Mouse (Mus musculus): ENCODE data around the gene B3galt1. TPM values are rescaled to one million over a fixed set of nuclear protein-coding genes. Genes with fewer than 3 reads are reported as not detected.
A peak's percentile ranks its signal among the peaks of the same experiment; 100 is the strongest.

Gene B3galt1
- polyA plus RNA-seq, 1 experiment from 2014 or later, result 6.5 TPM

DNA sequence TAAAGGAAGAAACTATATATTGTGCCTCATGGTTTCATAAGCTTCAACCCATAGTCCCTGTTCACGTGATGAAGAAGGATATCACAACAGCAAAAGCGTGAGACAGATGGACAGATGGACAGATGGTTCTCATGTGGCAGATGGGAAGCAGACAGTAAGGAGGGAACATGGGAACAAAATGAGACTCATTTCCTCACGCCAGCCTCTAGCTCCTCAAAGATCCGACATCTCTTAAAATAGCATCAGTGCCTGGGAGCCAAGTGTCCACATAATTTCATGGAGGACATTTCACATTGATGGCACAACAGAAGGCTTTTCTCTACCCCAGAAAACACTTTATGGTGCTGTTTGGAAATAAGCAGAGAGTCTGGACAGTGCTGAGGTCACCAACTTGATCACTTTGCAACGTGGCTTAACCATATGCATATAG lies 454.6 kb downstream of the B3galt1 start:
- no peak for ATAC-seq (replicated peaks; ENCODE audit: low FRiP score)
- Histone ChIP-seq H3K9ac (no peak overlapping the region), H3K4me1 (no peaks in the 10 kb centered on the region), H3K36me3 (no peaks in the 10 kb centered on the region), H3K4me2 (no peak overlapping the region), H3K27me3 (no peaks in the 10 kb centered on the region), H3K4me3 (replicated peaks) (no peak overlapping the region), H3K27ac (no peak overlapping the region), H3K9me3 (replicated peaks) (no peaks in the 10 kb centered on the region)
- WGBS, result 87% methylated on average over 5 of the region's 5 CpGs

DNA sequence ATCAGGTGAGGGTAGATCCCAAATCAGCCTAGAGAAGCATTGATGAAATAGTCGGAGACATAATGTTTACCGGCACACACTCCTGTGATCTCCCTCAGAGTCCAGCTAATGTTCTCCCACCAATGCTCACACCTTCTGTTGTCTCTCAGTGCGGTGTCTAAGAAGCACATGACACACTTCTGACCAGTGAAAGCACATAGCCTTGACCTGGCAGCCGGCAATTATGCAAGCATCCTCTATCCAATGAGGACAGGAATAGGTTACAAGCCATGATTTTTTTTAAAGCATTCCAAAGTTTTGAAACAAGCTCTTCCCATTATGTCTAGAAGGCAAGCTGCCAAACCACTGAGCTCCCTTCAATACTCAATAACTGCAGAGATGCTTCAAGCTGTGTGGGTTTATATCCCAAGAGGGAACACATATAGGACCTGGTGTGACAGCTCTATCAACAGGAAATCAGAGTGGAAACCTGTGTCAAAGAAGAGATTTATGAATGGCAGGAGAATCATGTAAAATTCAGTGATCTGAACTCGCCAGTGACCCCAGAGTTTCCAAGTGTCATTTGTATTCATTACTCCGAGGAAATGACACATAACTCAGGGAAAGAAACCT lies 456.0 kb downstream of the B3galt1 start:
- WGBS, result 66% methylated on average over 6 of the region's 6 CpGs
- Histone ChIP-seq H3K4me2 (no peak overlapping the region), H3K4me3 (replicated peaks) (no peak overlapping the region), H3K4me1 (no peaks in the 10 kb centered on the region), H3K27ac (no peak overlapping the region), H3K9me3 (replicated peaks) (no peaks in the 10 kb centered on the region), H3K36me3 (no peaks in the 10 kb centered on the region), H3K9ac (no peak overlapping the region), H3K27me3 (no peaks in the 10 kb centered on the region)
- peak; percentile 70 for ATAC-seq (replicated peaks; ENCODE audit: low FRiP score)

DNA sequence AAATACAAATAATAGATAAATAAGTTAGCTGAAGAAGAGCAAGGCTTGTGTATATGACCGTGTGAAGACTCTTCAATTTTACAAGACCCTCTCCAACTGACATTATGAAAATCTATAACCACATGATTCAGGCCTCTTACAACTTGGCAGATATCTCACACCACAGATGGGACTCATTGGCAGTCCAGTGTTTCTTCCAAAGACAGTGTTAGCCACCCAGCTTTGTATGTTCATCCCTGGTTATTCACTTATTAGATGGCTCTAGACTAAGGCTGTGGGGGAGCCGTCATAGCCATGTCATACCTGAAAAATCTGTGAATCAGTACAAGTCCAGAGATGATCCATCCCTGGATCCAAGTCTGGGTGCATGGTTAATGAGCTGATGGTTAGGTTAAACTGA lies 463.1 kb downstream of the B3galt1 start:
- H3K4me3 ChIP-seq (replicated peaks), result no peak overlapping the region
- H3K4me2 ChIP-seq, result no peak overlapping the region
- H3K36me3 ChIP-seq, result no peaks in the 10 kb centered on the region
- no peaks in the 10 kb centered on the region for H3K4me1 ChIP-seq
- 95% methylated on average over 2 of the region's 2 CpGs for WGBS
- ATAC-seq (replicated peaks; ENCODE audit: low FRiP score), result no peak
- H3K9me3 ChIP-seq (replicated peaks), result 0 out of 2 replicates have a peak, but pooled peaks cover 3% of the 10 kb centered on the region
- H3K27ac ChIP-seq, result no peak overlapping the region
- H3K9ac ChIP-seq, result no peak overlapping the region
- H3K27me3 ChIP-seq, result no peaks in the 10 kb centered on the region

DNA sequence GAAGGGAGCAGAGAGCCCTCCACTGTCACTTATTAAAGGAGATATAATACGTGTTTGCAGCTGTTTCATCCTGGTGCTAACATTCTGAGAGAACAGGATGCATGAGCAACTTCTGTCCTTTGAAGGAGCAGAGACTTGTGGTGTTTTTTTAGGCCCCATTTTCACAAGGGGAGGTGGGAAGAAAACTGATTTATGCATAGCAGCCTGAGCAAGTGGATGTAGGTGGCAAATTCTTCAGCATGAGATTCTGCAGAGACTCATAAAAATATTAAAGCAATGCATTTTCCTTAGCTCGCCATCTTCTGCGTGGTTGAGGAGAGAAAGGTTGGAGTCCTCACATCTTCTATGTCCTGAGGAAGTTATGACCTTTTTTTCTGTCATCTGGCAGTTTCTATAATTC lies 469.0 kb downstream of the B3galt1 start:
- Histone ChIP-seq H3K9me3 (replicated peaks) (0 out of 2 replicates have a peak, but pooled peaks cover 3% of the 10 kb centered on the region), H3K9ac (no peak overlapping the region), H3K4me1 (no peaks in the 10 kb centered on the region), H3K27ac (no peak overlapping the region), H3K36me3 (no peaks in the 10 kb centered on the region), H3K4me2 (no peak overlapping the region), H3K4me3 (replicated peaks) (no peak overlapping the region), H3K27me3 (no peaks in the 10 kb centered on the region)
- ATAC-seq (replicated peaks; ENCODE audit: low FRiP score), result no peak
- WGBS, result 74% methylated on average over 3 of the region's 3 CpGs

DNA sequence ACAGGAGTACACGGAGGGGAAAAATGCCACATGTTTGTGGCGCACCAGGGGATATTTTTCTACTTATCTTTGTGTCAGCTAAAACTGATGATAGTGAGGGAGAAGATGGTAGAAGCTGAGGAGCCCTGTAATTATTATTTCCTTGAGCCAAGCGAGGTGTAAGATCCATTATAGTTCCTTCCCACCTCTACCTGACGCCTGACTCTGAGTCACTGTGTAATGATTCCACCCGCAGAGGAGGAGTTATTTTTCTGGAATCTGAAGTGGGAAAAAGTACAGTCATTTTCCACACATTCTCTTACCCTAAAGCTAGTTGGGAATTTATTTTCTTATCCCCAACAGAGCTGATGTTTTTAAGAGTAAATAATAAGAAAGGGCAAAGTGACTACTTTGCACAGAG lies 475.1 kb downstream of the B3galt1 start:
- Histone ChIP-seq H3K4me3 (replicated peaks) (no peak overlapping the region), H3K4me2 (no peak overlapping the region), H3K27me3 (no peaks in the 10 kb centered on the region), H3K27ac (no peak overlapping the region), H3K9me3 (replicated peaks) (no peaks in the 10 kb centered on the region), H3K4me1 (no peaks in the 10 kb centered on the region), H3K9ac (no peak overlapping the region), H3K36me3 (no peaks in the 10 kb centered on the region)
- ATAC-seq (replicated peaks; ENCODE audit: low FRiP score), result no peak
- WGBS, result 85% methylated on average over 5 of the region's 5 CpGs

DNA sequence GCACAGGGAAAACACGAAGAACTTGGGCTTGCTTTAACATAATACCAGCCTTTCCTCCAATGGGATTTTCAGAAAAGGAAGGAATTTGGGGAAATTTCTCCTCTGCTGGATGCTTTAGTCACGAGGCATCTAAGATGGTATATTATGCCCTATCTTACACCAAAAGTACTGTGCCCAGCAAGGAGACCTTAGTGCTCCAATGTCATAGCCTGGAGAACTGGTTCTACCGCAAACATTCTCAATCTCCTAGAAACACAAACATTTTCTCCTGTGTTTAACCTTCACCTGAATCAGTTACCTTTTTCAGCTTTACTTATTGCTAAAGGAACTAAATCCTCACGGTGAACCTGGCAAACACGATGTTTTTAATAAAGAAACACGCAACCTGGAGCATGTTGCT lies 486.8 kb downstream of the B3galt1 start:
- Histone ChIP-seq H3K27me3 (no peaks in the 10 kb centered on the region), H3K36me3 (no peaks in the 10 kb centered on the region), H3K4me3 (replicated peaks) (no peak overlapping the region), H3K27ac (no peak overlapping the region), H3K9ac (no peak overlapping the region), H3K4me2 (no peak overlapping the region), H3K4me1 (no peaks in the 10 kb centered on the region), H3K9me3 (replicated peaks) (no peaks in the 10 kb centered on the region)
- 80% methylated on average over 6 of the region's 6 CpGs for WGBS
- no peak for ATAC-seq (replicated peaks; ENCODE audit: low FRiP score)

DNA sequence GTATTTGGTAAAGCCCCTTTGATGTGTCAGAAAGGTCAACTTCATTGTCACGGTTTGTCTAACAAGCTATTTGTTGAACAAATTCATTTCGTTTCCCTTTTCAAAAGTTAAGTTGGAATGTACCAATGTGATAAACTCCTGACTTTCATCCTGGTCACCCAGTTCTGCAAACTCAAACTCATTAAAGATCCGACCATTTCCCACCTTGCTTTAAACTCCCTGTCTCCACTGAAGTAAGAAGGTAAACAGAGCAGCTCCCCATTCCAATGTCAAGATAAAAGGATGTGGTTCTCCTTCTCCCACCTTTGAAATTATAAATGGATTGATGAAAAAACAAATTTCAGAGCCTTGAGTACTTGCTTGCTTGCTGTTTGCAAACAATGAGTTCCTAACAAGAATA lies 487.6 kb downstream of the B3galt1 start:
- Histone ChIP-seq H3K9ac (no peak overlapping the region), H3K4me2 (no peak overlapping the region), H3K9me3 (replicated peaks) (no peaks in the 10 kb centered on the region), H3K27ac (no peak overlapping the region), H3K4me3 (replicated peaks) (no peak overlapping the region), H3K27me3 (no peaks in the 10 kb centered on the region), H3K4me1 (no peaks in the 10 kb centered on the region), H3K36me3 (no peaks in the 10 kb centered on the region)
- WGBS, result 47% methylated on average over 3 of the region's 3 CpGs
- ATAC-seq (replicated peaks; ENCODE audit: low FRiP score), result no peak

DNA sequence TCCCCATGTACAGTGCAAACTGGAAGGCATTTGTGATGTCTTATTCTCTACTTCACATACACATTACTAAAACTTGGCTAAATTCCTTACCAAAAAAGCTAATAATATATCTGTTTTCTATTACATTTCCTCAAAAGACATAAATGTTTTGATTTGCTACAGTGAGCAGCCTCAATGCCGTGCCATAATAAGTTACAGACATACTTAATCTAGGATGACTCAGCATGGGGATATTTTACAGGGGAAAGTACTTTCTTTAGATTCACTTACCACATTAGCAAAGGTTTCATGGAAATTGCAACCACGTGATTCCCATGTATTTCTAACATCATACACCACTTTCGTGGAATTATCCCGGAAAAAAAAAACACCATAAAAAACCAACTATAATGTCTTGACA lies 495.7 kb downstream of the B3galt1 start:
- no peak overlapping the region for H3K4me3 ChIP-seq (replicated peaks)
- no peak overlapping the region for H3K27ac ChIP-seq
- H3K4me1 ChIP-seq, result no peaks in the 10 kb centered on the region
- no peaks in the 10 kb centered on the region for H3K27me3 ChIP-seq
- no peak overlapping the region for H3K4me2 ChIP-seq
- no peaks in the 10 kb centered on the region for H3K36me3 ChIP-seq
- 78% methylated on average over 4 of the region's 4 CpGs for WGBS
- no peaks in the 10 kb centered on the region for H3K9me3 ChIP-seq (replicated peaks)
- no peak for ATAC-seq (replicated peaks; ENCODE audit: low FRiP score)
- H3K9ac ChIP-seq, result no peak overlapping the region

DNA sequence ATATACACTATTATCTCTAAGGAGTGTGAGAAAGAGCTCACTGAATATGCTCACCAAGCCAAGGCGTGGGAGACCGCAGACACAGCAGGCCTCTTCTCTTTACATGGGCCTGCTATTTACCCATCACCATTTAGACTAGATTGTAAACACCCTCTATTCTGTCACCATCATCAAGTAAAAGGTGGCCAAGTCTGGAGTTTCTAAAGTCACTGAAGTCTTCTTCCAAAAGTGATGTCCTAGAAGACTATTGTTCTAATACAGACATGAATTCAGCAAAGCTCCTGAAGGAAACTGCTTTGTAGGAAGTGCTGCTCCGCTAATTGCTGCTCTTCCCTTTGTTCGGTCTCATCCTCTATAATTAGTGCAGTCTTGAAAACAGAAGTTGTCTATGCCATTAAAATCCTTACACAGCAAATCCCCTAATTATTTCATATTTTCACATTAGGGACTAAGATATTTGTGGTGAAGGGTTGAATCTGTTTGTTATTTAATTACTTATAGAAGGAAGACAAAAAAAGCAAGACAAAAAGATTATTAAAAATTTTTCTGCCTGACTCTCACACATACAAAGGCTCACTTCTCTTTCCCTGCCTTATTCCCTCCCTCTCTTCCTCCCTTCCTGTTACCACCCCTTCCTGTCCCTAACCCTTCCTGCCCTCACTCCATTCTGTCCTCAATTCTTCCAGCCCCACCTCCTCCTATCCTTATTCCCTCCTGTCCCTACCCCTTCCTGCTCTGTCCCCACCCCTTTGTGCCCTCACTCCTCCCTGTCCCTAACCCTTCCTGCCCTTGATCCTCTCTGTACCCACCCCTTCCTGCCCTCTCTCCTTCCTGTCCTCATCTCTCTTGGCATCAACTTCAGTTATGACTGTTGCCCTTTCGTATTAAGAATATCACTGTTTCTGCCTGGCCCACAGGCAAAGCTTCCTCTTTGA lies 514.0 kb downstream of the B3galt1 start:
- Histone ChIP-seq H3K9me3 (replicated peaks) (no peaks in the 10 kb centered on the region), H3K27ac (no peak overlapping the region), H3K4me3 (replicated peaks) (no peak overlapping the region), H3K4me1 (peaks cover 2% of the 10 kb centered on the region; the same call in 1 of the 2 replicates), H3K27me3 (no peaks in the 10 kb centered on the region), H3K4me2 (no peak overlapping the region), H3K9ac (no peak overlapping the region), H3K36me3 (no peaks in the 10 kb centered on the region)
- ATAC-seq (replicated peaks; ENCODE audit: low FRiP score), result 0 out of 2 replicates have a peak, but pooled peaks have one; percentile 15
- 81% methylated on average over 5 of the region's 5 CpGs for WGBS

DNA sequence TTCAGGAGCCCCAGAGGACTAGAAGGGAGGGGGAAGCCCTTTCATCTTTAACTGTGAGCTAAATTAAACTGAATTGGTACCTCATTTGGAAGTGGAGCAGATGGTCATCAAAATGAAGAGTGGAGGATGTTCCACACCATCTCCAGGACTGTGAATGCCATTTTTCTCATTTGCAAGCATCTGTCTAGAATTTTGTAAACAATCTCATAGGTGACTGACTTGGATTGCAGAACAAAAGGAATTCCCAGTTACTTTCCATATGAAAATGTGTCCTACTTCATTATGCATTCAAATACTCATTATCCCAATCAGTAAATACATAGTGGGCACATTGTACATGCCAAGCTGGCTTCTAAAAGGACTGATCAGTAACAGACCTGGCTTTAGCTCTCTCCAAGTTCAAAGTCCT lies 515.2 kb downstream of the B3galt1 start:
- ATAC-seq (replicated peaks; ENCODE audit: low FRiP score), result no peak
- H3K4me1 ChIP-seq, result peaks cover 8% of the 10 kb centered on the region; the same call in 1 of the 2 replicates
- H3K4me3 ChIP-seq (replicated peaks), result no peak overlapping the region
- H3K27ac ChIP-seq, result no peak overlapping the region
- H3K9me3 ChIP-seq (replicated peaks), result no peaks in the 10 kb centered on the region
- H3K9ac ChIP-seq, result no peak overlapping the region
- H3K36me3 ChIP-seq, result no peaks in the 10 kb centered on the region
- H3K27me3 ChIP-seq, result no peaks in the 10 kb centered on the region
- no peak overlapping the region for H3K4me2 ChIP-seq

DNA sequence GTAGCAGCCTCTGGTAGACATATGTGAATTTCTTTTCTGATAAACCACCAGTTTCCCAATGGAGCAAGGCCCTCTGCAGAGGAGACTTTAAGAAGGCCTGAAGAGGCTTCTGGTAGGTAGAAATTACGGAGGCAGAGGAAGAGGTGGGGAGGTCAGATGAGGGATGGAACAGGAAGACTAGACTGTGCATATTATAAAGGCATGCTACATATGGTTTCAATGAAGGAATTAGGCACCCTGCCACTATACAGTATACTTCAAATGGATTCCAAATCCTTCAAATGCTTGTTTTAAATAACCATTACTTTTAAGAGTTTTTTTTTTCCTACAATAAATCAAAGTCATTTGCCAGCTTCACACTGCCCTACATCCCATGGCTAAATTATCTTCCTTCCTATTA lies 518.8 kb downstream of the B3galt1 start:
- no peaks in the 10 kb centered on the region for H3K9me3 ChIP-seq (replicated peaks)
- no peak overlapping the region for H3K27ac ChIP-seq
- H3K36me3 ChIP-seq, result no peaks in the 10 kb centered on the region
- ATAC-seq (replicated peaks; ENCODE audit: low FRiP score), result no peak
- no peak overlapping the region for H3K9ac ChIP-seq
- H3K4me3 ChIP-seq (replicated peaks), result no peak overlapping the region
- WGBS, result 65% methylated on average over 1 of the region's 1 CpGs
- H3K4me1 ChIP-seq, result peaks cover 14% of the 10 kb centered on the region; the same call in 1 of the 2 replicates
- H3K27me3 ChIP-seq, result no peaks in the 10 kb centered on the region
- no peak overlapping the region for H3K4me2 ChIP-seq

DNA sequence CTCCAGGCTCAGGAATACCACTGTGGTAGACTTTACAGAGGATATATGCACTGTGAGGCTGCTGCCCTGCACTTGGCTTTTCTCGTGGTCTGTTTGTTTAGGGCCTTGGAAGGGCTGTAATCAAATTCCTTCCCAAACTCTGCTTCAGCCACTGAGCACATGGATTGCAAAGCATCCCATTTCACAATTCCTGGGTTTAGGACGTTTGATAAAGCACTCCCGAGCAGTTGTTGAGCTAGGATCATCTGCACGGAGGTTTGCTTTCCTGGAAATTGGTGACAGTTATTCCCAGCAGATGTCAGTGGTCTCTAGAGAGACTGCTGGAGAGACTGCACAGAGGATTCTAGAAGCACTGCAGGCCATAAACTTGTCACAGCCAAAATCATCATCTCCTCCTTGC lies 520.4 kb downstream of the B3galt1 start:
- Histone ChIP-seq H3K4me2 (no peak overlapping the region), H3K9me3 (replicated peaks) (no peaks in the 10 kb centered on the region), H3K4me3 (replicated peaks) (no peak overlapping the region), H3K36me3 (no peaks in the 10 kb centered on the region), H3K9ac (no peak overlapping the region), H3K27ac (no peak overlapping the region), H3K27me3 (no peaks in the 10 kb centered on the region), H3K4me1 (0 out of 2 replicates have a peak, but pooled peaks cover 12% of the 10 kb centered on the region)
- 27% methylated on average over 4 of the region's 4 CpGs for WGBS
- ATAC-seq (replicated peaks; ENCODE audit: low FRiP score), result peak; percentile 43; the same call in 1 of the 2 replicates
